Mouse (Mus musculus): ENCODE data around the gene Erh. TPM values are rescaled to one million over a fixed set of nuclear protein-coding genes. Genes with fewer than 3 reads are reported as not detected.

The Erh gene
- polyA plus RNA-seq, 1 experiment from 2014 or later: 400 TPM

GRCm38 (mm10) chr12:80604218-80604617, 39.9 kb downstream of the Erh start:
- H3K4me3 ChIP-seq (ENCODE audit: low read depth, low read length): no peak overlapping the region
- no peak for ATAC-seq (replicated peaks; ENCODE audit: low FRiP score)
- H3K4me1 ChIP-seq (replicated peaks; ENCODE audit: control insufficient read depth, insufficient read depth, low read length): no peaks in the 10 kb centered on the region
- H3K4me2 ChIP-seq (ENCODE audit: low read depth, low read length, severe bottlenecking): no peak overlapping the region
- 89% methylated on average over 2 of the region's 2 CpGs for WGBS
- H3K9ac ChIP-seq (ENCODE audit: low read length): no peak overlapping the region
- no peak for DNase-seq (ENCODE audit: low spot score)
- no peaks in the 10 kb centered on the region for H3K27me3 ChIP-seq (ENCODE audit: control insufficient read depth, insufficient read depth, low read length)
- no peaks in the 10 kb centered on the region for H3K9me3 ChIP-seq (ENCODE audit: control insufficient read depth, low read length)
- H3K36me3 ChIP-seq (ENCODE audit: control insufficient read depth, insufficient read depth, low read length): no peaks in the 10 kb centered on the region
- H3K27ac ChIP-seq (ENCODE audit: low read depth, low read length): no peak overlapping the region

- H3K27ac ChIP-seq (ENCODE audit: low read depth, low read length): no peak overlapping the region
- ATAC-seq (replicated peaks; ENCODE audit: low FRiP score) (no peak), DNase-seq (ENCODE audit: low spot score) (no peak)
- no peak overlapping the region for H3K4me2 ChIP-seq (ENCODE audit: low read depth, low read length, severe bottlenecking)
- H3K9ac ChIP-seq (ENCODE audit: low read length): no peak overlapping the region
- 82% methylated on average over 4 of the region's 4 CpGs for WGBS
- no peaks in the 10 kb centered on the region for H3K36me3 ChIP-seq (ENCODE audit: control insufficient read depth, insufficient read depth, low read length)
- no peak overlapping the region for H3K4me3 ChIP-seq (ENCODE audit: low read depth, low read length)
- H3K27me3 ChIP-seq (ENCODE audit: control insufficient read depth, insufficient read depth, low read length): no peaks in the 10 kb centered on the region
- H3K4me1 ChIP-seq (replicated peaks; ENCODE audit: control insufficient read depth, insufficient read depth, low read length): no peaks in the 10 kb centered on the region
- no peaks in the 10 kb centered on the region for H3K9me3 ChIP-seq (ENCODE audit: control insufficient read depth, low read length)
Observed at GRCm38 (mm10) chr12:80603566-80603965, 40.6 kb downstream of the Erh start.

- no peaks in the 10 kb centered on the region for H3K27me3 ChIP-seq (ENCODE audit: control insufficient read depth, insufficient read depth, low read length)
- H3K27ac ChIP-seq (ENCODE audit: low read depth, low read length): no peak overlapping the region
- 94% methylated on average over 5 of the region's 5 CpGs for WGBS
- DNase-seq (ENCODE audit: low spot score) (no peak), ATAC-seq (replicated peaks; ENCODE audit: low FRiP score) (no peak)
- H3K36me3 ChIP-seq (ENCODE audit: control insufficient read depth, insufficient read depth, low read length): no peaks in the 10 kb centered on the region
- no peak overlapping the region for H3K4me2 ChIP-seq (ENCODE audit: low read depth, low read length, severe bottlenecking)
- H3K9ac ChIP-seq (ENCODE audit: low read length): no peak overlapping the region
- H3K4me1 ChIP-seq (replicated peaks; ENCODE audit: control insufficient read depth, insufficient read depth, low read length): no peaks in the 10 kb centered on the region
- no peak overlapping the region for H3K4me3 ChIP-seq (ENCODE audit: low read depth, low read length)
- no peaks in the 10 kb centered on the region for H3K9me3 ChIP-seq (ENCODE audit: control insufficient read depth, low read length)
Observed at GRCm38 (mm10) chr12:80602432-80602831, 41.7 kb downstream of the Erh start.

- Histone ChIP-seq H3K27ac (ENCODE audit: low read depth, low read length) (no peak overlapping the region), H3K27me3 (ENCODE audit: control insufficient read depth, insufficient read depth, low read length) (no peaks in the 10 kb centered on the region), H3K9ac (ENCODE audit: low read length) (no peak overlapping the region), H3K36me3 (ENCODE audit: control insufficient read depth, insufficient read depth, low read length) (no peaks in the 10 kb centered on the region; the same call in 1 of the 2 replicates), H3K9me3 (ENCODE audit: control insufficient read depth, low read length) (no peaks in the 10 kb centered on the region), H3K4me2 (ENCODE audit: low read depth, low read length, severe bottlenecking) (no peak overlapping the region), H3K4me1 (replicated peaks; ENCODE audit: control insufficient read depth, insufficient read depth, low read length) (no peaks in the 10 kb centered on the region), H3K4me3 (ENCODE audit: low read depth, low read length) (no peak overlapping the region)
- WGBS: 86% methylated on average over 9 of the region's 9 CpGs
- DNase-seq (ENCODE audit: low spot score): no peak
- ATAC-seq (replicated peaks; ENCODE audit: low FRiP score): no peak
Observed at GRCm38 (mm10) chr12:80601597-80602269, 42.4 kb downstream of the Erh start.

- no peak overlapping the region for H3K4me2 ChIP-seq (ENCODE audit: low read depth, low read length, severe bottlenecking)
- no peak for ATAC-seq (replicated peaks; ENCODE audit: low FRiP score)
- no peaks in the 10 kb centered on the region for H3K4me1 ChIP-seq (replicated peaks; ENCODE audit: control insufficient read depth, insufficient read depth, low read length)
- no peaks in the 10 kb centered on the region for H3K9me3 ChIP-seq (ENCODE audit: control insufficient read depth, low read length)
- H3K27me3 ChIP-seq (ENCODE audit: control insufficient read depth, insufficient read depth, low read length): no peaks in the 10 kb centered on the region
- 51% methylated on average over 6 of the region's 6 CpGs for WGBS
- no peak for DNase-seq (ENCODE audit: low spot score)
- no peak overlapping the region for H3K4me3 ChIP-seq (ENCODE audit: low read depth, low read length)
- no peaks in the 10 kb centered on the region; the same call in 1 of the 2 replicates for H3K36me3 ChIP-seq (ENCODE audit: control insufficient read depth, insufficient read depth, low read length)
- H3K9ac ChIP-seq (ENCODE audit: low read length): no peak overlapping the region
- H3K27ac ChIP-seq (ENCODE audit: low read depth, low read length): no peak overlapping the region
Observed at GRCm38 (mm10) chr12:80598756-80599155, 45.4 kb downstream of the Erh start.

GRCm38 (mm10) chr12:80598236-80598635, 45.9 kb downstream of the Erh start:
- 55% methylated on average over 7 of the region's 7 CpGs for WGBS
- H3K4me1 ChIP-seq (replicated peaks; ENCODE audit: control insufficient read depth, insufficient read depth, low read length): no peaks in the 10 kb centered on the region
- no peak for DNase-seq (ENCODE audit: low spot score)
- no peak overlapping the region for H3K4me2 ChIP-seq (ENCODE audit: low read depth, low read length, severe bottlenecking)
- no peaks in the 10 kb centered on the region; the same call in 1 of the 2 replicates for H3K36me3 ChIP-seq (ENCODE audit: control insufficient read depth, insufficient read depth, low read length)
- ATAC-seq (replicated peaks; ENCODE audit: low FRiP score): no peak
- no peaks in the 10 kb centered on the region for H3K9me3 ChIP-seq (ENCODE audit: control insufficient read depth, low read length)
- no peak overlapping the region for H3K27ac ChIP-seq (ENCODE audit: low read depth, low read length)
- H3K4me3 ChIP-seq (ENCODE audit: low read depth, low read length): no peak overlapping the region
- H3K27me3 ChIP-seq (ENCODE audit: control insufficient read depth, insufficient read depth, low read length): no peaks in the 10 kb centered on the region
- no peak overlapping the region for H3K9ac ChIP-seq (ENCODE audit: low read length)

GRCm38 (mm10) chr12:80595968-80596367, 48.2 kb downstream of the Erh start:
- Histone ChIP-seq H3K9me3 (ENCODE audit: control insufficient read depth, low read length) (no peaks in the 10 kb centered on the region), H3K9ac (ENCODE audit: low read length) (no peak overlapping the region), H3K4me3 (ENCODE audit: low read depth, low read length) (no peak overlapping the region), H3K4me1 (replicated peaks; ENCODE audit: control insufficient read depth, insufficient read depth, low read length) (no peaks in the 10 kb centered on the region), H3K27ac (ENCODE audit: low read depth, low read length) (no peak overlapping the region), H3K36me3 (ENCODE audit: control insufficient read depth, insufficient read depth, low read length) (no peaks in the 10 kb centered on the region; the same call in 1 of the 2 replicates), H3K4me2 (ENCODE audit: low read depth, low read length, severe bottlenecking) (no peak overlapping the region), H3K27me3 (ENCODE audit: control insufficient read depth, insufficient read depth, low read length) (no peaks in the 10 kb centered on the region)
- no peak for ATAC-seq (replicated peaks; ENCODE audit: low FRiP score)
- WGBS: 85% methylated on average over 4 of the region's 4 CpGs
- no peak for DNase-seq (ENCODE audit: low spot score)

GRCm38 (mm10) chr12:80595566-80595965, 48.6 kb downstream of the Erh start:
- Histone ChIP-seq H3K9ac (ENCODE audit: low read length) (no peak overlapping the region), H3K27ac (ENCODE audit: low read depth, low read length) (no peak overlapping the region), H3K9me3 (ENCODE audit: control insufficient read depth, low read length) (no peaks in the 10 kb centered on the region), H3K36me3 (ENCODE audit: control insufficient read depth, insufficient read depth, low read length) (no peaks in the 10 kb centered on the region; the same call in 1 of the 2 replicates), H3K4me1 (replicated peaks; ENCODE audit: control insufficient read depth, insufficient read depth, low read length) (no peaks in the 10 kb centered on the region), H3K4me2 (ENCODE audit: low read depth, low read length, severe bottlenecking) (no peak overlapping the region), H3K27me3 (ENCODE audit: control insufficient read depth, insufficient read depth, low read length) (no peaks in the 10 kb centered on the region), H3K4me3 (ENCODE audit: low read depth, low read length) (no peak overlapping the region)
- no peak for DNase-seq (ENCODE audit: low spot score)
- no peak for ATAC-seq (replicated peaks; ENCODE audit: low FRiP score)
- 94% methylated on average over 4 of the region's 4 CpGs for WGBS

- H3K4me3 ChIP-seq (ENCODE audit: low read depth, low read length): no peak overlapping the region
- no peak overlapping the region for H3K27ac ChIP-seq (ENCODE audit: low read depth, low read length)
- no peaks in the 10 kb centered on the region for H3K9me3 ChIP-seq (ENCODE audit: control insufficient read depth, low read length)
- H3K27me3 ChIP-seq (ENCODE audit: control insufficient read depth, insufficient read depth, low read length): no peaks in the 10 kb centered on the region
- 94% methylated on average over 4 of the region's 4 CpGs for WGBS
- ATAC-seq (replicated peaks; ENCODE audit: low FRiP score): no peak
- no peak for DNase-seq (ENCODE audit: low spot score)
- H3K4me2 ChIP-seq (ENCODE audit: low read depth, low read length, severe bottlenecking): no peak overlapping the region
- no peaks in the 10 kb centered on the region for H3K4me1 ChIP-seq (replicated peaks; ENCODE audit: control insufficient read depth, insufficient read depth, low read length)
- H3K9ac ChIP-seq (ENCODE audit: low read length): no peak overlapping the region
- H3K36me3 ChIP-seq (ENCODE audit: control insufficient read depth, insufficient read depth, low read length): peaks cover 4% of the 10 kb centered on the region; the same call in 1 of the 2 replicates
Observed at GRCm38 (mm10) chr12:80594781-80595180, 49.4 kb downstream of the Erh start.
